Mouse (Mus musculus) midbrain, embryonic 12.5 days (tissue): ENCODE measurements at regions not wholly inside any gene's neighbourhood (a gene's known extent, or its start where the extent isn't known, plus 50 kb on each side); places are given as distances from the start of the nearest gene placed in this dataset.

ENCODE experiments used
- ATAC-seq: fragments of 200-750 bp; cut with Nextera tagmentation; 2 replicates; pipeline ENCODE4 v1.8.0; 2017; ENCODE audit warnings: low read depth, moderate TSS enrichment, moderate library complexity; ENCODE audit not compliant: low FRiP score
- H3K27ac ChIP-seq: fragments of 300-500 bp; sonication (generic); replicated peaks from 2 replicates; pipeline ENCODE4 v1.5.1; 2016; ENCODE audit warnings: mild to moderate bottlenecking
- H3K27me3 ChIP-seq: fragments of 300-500 bp; sonication (generic); 2 replicates; pipeline ENCODE4 v1.6.1; 2016; ENCODE audit warnings: mild to moderate bottlenecking
- H3K36me3 ChIP-seq: fragments of 300-500 bp; sonication (generic); 2 replicates; pipeline ENCODE4 v1.6.1; 2016
- H3K4me1 ChIP-seq: fragments of 300-500 bp; sonication (generic); 2 replicates; pipeline ENCODE4 v1.6.1; 2016
- H3K4me2 ChIP-seq: fragments of 300-500 bp; sonication (generic); replicated peaks from 2 replicates; pipeline ENCODE4 v1.6.1; 2016; ENCODE audit warnings: mild to moderate bottlenecking, moderate library complexity
- H3K4me3 ChIP-seq: fragments of 300-500 bp; sonication (generic); 2 replicates; pipeline ENCODE4 v1.5.1; 2016; ENCODE audit warnings: mild to moderate bottlenecking
- H3K9ac ChIP-seq: fragments of 300-500 bp; sonication (generic); replicated peaks from 2 replicates; pipeline ENCODE4 v1.6.1; 2016; ENCODE audit warnings: mild to moderate bottlenecking, moderate library complexity
- H3K9me3 ChIP-seq: fragments of 300-500 bp; sonication (generic); 2 replicates; pipeline ENCODE4 v1.6.1; 2016; ENCODE audit warnings: mild to moderate bottlenecking
- WGBS: fragments of 180-500 bp; shearing (Covaris S2); methylation state at CpG from one replicate; pipeline ENCODE4 v1.1.7; 2016; 5-methylcytosine and 5-hydroxymethylcytosine counted together

DNA sequence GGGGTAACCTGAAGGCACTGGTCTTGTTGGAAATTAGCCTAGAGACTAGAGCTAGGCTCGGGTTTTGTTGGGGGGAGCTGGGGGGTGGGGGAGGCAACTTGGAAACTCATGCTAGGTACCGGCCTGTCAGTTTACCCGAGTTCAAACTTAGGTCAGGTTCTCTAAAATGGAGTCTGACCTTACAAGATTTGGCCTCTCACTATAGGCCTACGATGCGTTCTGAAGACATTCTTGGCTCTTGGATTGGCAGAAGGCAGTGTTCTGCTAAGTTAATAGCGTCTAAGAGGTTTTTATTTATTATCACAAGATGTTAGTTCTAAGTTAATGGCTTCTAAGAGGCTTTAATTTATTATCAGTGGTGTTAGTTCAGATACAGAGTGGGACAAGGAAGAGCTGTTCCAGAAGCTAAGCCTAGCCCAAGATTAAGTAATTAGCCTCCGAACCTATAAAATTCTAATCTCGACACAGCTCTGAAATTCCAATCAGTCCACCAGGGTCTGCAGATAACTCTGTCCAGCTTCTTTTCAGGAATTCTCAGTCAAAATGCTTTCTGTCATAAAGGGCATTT lies 109.0 kb downstream of the Rpap3 start:
- Histone ChIP-seq H3K27me3 (no peaks in the 10 kb centered on the region), H3K36me3 (no peaks in the 10 kb centered on the region), H3K9me3 (no peaks in the 10 kb centered on the region), H3K4me1 (peaks cover 21% of the 10 kb centered on the region), H3K9ac (no peak overlapping the region), H3K27ac (no peak overlapping the region), H3K4me3 (no peak overlapping the region), H3K4me2 (no peak overlapping the region)
- 80% methylated on average over 8 of the region's 8 CpGs for WGBS
- ATAC-seq = no peak

DNA sequence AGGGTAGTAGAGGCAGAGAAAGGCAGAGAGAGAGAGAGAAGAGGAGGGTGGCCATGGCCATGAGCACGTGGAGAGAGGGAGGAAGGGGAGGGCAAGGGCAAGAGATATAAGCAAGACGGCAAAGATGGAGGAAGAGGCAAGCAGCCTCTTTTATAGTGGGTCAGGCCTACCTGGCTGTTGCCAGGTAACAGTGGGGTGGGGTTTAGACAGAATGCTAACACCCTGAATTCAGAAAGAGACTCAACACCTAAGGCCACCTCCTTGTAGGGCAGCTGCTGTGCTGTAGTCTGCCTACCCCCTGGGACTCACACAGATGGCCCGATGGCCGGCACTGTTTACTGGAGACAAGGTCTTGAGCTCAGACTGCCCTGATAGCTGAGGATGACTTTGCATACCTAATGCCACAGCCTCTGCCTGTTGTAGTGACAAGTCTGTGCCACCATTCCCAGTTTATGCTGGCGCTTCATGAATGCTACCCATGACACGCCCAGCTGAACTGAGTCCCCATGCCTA lies 110.3 kb downstream of the Rpap3 start:
- H3K9ac ChIP-seq = no peak overlapping the region
- H3K36me3 ChIP-seq = no peaks in the 10 kb centered on the region
- 81% methylated on average over 6 of the region's 6 CpGs for WGBS
- 0 out of 2 replicates have a peak, but pooled peaks have one; percentile 44 for ATAC-seq
- no peak overlapping the region for H3K4me2 ChIP-seq
- H3K27ac ChIP-seq = no peak overlapping the region
- H3K27me3 ChIP-seq = no peaks in the 10 kb centered on the region
- H3K4me1 ChIP-seq = peaks cover 21% of the 10 kb centered on the region
- no peak overlapping the region for H3K4me3 ChIP-seq
- H3K9me3 ChIP-seq = no peaks in the 10 kb centered on the region

DNA sequence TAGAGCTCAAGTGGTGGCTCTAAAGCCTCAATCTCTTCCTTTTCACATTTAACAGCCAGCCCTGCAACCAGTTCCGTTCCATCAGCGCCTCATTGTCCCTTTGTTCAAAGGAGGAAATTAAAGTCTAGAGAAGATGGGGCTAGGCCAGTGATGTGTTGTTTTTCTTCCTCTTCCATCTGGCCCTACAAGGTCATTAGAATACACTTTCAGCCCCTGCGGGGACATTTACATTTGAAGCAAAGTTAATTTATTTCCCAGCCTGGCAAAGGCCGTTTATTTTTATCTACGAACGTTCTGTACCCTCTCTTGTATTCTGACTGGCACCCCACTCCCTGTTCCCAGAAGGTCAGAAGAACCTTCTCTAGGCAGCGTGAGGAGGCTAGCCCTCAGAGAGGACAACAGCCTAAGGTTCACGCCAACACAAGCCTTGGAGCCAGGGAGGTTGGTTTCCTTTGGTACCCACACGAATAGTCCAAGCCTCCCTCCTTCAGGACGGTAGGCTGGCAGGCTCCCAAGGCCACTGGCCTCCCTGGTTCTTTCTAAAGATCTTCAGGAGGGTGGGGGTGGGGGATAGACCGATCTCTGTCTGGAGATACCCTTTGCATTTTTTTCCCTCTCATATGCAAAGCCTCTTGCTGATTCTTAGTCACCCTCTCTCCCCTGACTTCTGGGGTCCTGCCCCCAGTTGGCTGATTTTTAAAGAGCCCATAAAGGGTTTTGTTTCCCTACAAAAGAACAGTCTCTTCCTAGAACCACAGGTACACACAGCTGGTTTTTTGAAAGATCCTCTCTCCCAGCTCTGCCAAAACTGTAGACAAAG lies 111.6 kb downstream of the Rpap3 start:
- no peak overlapping the region for H3K4me2 ChIP-seq
- no peak for ATAC-seq
- H3K36me3 ChIP-seq = no peaks in the 10 kb centered on the region
- no peak overlapping the region for H3K9ac ChIP-seq
- H3K27ac ChIP-seq = no peak overlapping the region
- no peaks in the 10 kb centered on the region for H3K9me3 ChIP-seq
- no peak overlapping the region for H3K4me3 ChIP-seq
- peaks cover 21% of the 10 kb centered on the region for H3K4me1 ChIP-seq
- WGBS = 51% methylated on average over 11 of the region's 11 CpGs
- H3K27me3 ChIP-seq = no peaks in the 10 kb centered on the region

DNA sequence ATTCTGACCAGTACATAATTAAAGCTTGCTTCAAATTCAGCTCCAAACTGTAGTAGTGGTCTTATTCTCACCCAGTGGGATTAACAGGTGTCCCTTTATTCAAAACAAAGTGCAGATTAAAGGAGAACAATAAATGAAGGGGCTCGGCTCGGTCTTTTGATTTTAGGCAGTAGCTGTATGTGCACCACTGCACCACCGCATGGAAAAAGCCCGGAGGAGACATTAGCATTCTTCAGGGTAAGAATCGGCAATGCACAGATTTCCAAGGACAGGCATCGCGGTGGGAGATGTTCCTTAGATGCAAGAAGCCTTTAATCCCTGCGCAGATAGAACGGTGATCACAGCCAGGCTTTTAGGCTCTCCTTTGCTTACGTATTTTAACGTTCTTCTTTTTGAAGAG lies 112.8 kb downstream of the Rpap3 start:
- 60% methylated on average over 11 of the region's 11 CpGs for WGBS
- H3K27me3 ChIP-seq = no peaks in the 10 kb centered on the region

DNA sequence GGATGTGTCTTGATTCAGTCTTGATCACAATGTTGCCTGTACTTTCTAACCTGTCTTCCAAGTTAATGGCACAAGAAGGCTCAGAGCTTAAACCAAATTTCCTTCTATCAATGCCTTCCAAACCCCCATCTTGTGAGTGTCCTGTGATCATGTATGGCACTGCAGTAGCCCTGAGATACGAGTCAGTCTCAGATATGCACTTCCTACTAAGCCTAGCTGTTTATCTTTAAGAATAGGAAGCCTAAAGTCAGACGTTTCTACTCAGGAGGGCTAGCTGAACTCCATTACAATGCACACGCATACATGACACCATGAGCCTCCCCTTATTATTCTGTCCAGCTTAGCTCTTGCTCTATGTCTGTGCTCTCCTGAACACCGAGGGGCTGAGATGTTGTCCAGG lies 114.2 kb downstream of the Rpap3 start:
- Histone ChIP-seq H3K4me1 (peaks cover 11% of the 10 kb centered on the region), H3K9me3 (no peaks in the 10 kb centered on the region), H3K9ac (no peak overlapping the region), H3K27me3 (no peaks in the 10 kb centered on the region), H3K4me3 (no peak overlapping the region), H3K27ac (no peak overlapping the region), H3K36me3 (no peaks in the 10 kb centered on the region), H3K4me2 (no peak overlapping the region)
- WGBS = 77% methylated on average over 4 of the region's 4 CpGs
- ATAC-seq = no peak

More for the DNA sequence above, 112.8 kb downstream of the Rpap3 start:
- Histone ChIP-seq H3K4me2 (no peak overlapping the region), H3K4me3 (no peak overlapping the region), H3K9ac (no peak overlapping the region), H3K4me1 (peaks cover 21% of the 10 kb centered on the region), H3K36me3 (no peaks in the 10 kb centered on the region), H3K9me3 (no peaks in the 10 kb centered on the region), H3K27ac (no peak overlapping the region)
- no peak for ATAC-seq

DNA sequence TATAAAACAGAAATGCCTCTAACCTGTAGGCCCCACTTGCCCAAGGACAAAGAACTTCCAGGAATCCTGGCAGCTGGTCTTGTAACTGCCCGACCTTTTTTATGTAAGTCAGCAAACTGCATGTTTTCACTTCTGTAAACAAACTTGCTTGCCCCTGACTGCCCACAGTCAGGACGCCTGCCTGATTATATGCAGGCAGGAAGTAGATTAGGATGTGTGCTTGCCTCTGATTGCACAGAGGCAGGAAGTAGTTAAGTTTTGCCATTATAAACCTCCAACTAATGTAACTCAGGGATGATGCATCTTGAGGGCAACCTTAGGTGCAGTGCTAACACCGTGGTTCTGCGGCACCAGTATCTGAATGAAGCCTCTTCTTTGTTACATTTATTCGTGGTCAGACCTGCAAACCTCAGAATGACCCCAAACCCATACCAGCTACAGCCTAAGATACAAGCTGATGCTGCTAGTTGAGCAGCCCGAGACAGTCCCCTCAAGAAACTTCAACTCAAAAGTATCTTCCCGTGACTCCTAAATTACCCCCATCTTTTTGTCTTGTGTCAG lies 114.8 kb downstream of the Rpap3 start:
- no peak overlapping the region for H3K4me2 ChIP-seq
- no peaks in the 10 kb centered on the region for H3K27me3 ChIP-seq
- H3K4me3 ChIP-seq = no peak overlapping the region
- no peak overlapping the region for H3K9ac ChIP-seq
- no peaks in the 10 kb centered on the region for H3K36me3 ChIP-seq
- H3K9me3 ChIP-seq = no peaks in the 10 kb centered on the region
- peaks cover 5% of the 10 kb centered on the region for H3K4me1 ChIP-seq
- 86% methylated on average over 7 of the region's 7 CpGs for WGBS
- ATAC-seq = no peak
- no peak overlapping the region for H3K27ac ChIP-seq

DNA sequence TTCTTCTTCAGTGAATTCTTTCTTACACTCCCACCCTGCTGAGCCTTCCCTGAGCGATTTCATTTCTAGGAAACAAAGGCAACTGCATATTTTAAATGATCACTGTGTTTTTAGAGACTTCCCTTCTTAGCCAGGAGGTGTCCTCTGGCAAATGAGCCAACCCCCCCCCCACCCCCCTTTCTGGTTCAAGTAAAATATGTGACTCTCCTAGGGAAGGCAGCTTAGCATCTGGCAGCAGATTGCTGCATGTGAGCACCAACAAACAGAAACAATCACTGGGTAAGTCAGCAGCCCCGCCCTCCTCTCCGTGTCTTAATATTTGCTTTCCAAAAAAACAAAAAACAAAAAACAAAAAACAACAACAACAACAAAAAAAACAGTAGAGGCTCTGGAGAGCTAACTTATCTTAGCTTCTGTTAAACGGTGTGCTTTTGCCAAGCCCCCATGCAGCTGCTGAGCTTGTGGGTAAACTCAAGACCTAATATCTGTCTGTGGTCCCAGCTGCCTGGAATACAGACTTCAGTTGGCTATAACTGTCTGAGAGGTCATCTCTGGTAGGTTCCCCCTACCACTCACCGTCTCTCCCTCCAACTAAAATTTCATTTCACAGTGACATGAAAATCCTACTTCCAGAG lies 117.9 kb downstream of the Rpap3 start:
- Histone ChIP-seq H3K4me1 (peaks cover 3% of the 10 kb centered on the region; the same call in 1 of the 2 replicates), H3K27me3 (no peaks in the 10 kb centered on the region), H3K4me2 (no peak overlapping the region), H3K27ac (no peak overlapping the region), H3K36me3 (no peaks in the 10 kb centered on the region), H3K9ac (no peak overlapping the region), H3K4me3 (no peak overlapping the region), H3K9me3 (no peaks in the 10 kb centered on the region)
- 81% methylated on average over 5 of the region's 5 CpGs for WGBS
- ATAC-seq = no peak

DNA sequence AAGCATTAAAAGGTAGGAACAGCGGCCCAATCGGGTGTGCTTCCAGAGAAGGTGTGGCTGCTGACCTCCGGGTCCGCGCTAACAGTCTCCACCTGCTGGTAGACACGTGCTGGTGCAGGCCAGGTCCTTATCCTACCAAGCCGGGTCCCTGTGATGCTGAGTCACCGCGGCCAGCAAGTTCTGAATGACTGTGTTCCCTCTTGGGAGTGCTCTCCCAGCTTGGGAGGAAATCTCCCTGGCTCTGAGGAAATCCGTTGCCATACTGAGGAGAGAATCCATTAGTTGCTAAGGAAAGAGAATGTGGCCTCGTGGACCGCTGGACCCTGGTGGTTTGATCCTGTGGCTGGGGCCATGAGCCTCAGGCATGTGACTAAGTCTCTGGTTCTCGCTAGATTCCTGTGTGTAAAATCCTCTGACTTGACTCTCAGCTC lies 123.9 kb downstream of the Rpap3 start:
- Histone ChIP-seq H3K9ac (no peak overlapping the region), H3K9me3 (no peaks in the 10 kb centered on the region), H3K4me2 (no peak overlapping the region), H3K27ac (no peak overlapping the region), H3K4me1 (peaks cover 4% of the 10 kb centered on the region; the same call in 1 of the 2 replicates), H3K36me3 (no peaks in the 10 kb centered on the region), H3K4me3 (no peak overlapping the region), H3K27me3 (no peaks in the 10 kb centered on the region)
- ATAC-seq = peak; percentile 41; the same call in 1 of the 2 replicates
- 24% methylated on average over 13 of the region's 13 CpGs for WGBS

DNA sequence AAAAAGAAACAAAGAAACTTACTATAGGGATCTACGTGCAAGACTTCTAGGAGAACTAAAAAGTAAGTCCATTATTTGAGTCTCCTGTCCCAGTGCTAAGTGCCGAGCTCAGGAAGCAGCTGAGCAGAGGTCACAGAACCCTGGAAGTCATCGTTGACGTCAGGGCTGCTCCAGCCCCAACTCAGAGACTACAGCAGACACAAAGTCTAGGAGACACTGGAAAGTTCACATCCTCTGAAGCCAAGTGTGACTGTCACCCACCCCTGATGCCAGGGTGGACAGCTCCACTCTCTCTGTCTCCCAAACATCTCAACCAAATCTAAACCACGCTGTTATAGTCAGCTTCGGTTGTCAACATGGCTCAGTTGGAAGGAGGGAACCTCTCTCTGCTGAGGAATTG lies 124.9 kb downstream of the Rpap3 start:
- WGBS = 81% methylated on average over 6 of the region's 6 CpGs
- Histone ChIP-seq H3K4me1 (peaks cover 4% of the 10 kb centered on the region; the same call in 1 of the 2 replicates), H3K36me3 (no peaks in the 10 kb centered on the region), H3K4me3 (no peak overlapping the region), H3K27ac (no peak overlapping the region), H3K9ac (no peak overlapping the region), H3K9me3 (no peaks in the 10 kb centered on the region), H3K27me3 (no peaks in the 10 kb centered on the region), H3K4me2 (no peak overlapping the region)
- ATAC-seq = no peak

DNA sequence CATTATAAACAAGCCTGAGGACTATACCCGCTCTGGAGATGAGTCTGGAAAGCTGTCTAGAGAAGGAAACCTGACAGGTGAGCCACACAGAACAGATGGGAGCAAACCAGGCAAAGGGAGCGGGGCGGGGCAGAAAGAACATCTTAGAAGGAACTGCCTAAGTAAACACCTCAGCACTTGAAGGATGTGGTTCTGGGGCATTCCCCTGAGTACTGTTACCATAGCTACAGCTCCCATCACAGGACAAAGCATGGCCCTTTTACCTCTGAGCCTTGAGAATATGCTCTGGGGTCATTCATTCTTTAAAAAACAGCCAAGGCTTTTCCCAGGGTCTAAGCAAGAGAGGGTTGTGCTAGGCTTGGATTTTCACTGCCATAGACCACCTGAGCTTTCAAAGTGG lies 127.6 kb downstream of the Rpap3 start:
- H3K4me2 ChIP-seq = no peak overlapping the region
- no peaks in the 10 kb centered on the region for H3K36me3 ChIP-seq
- H3K27ac ChIP-seq = no peak overlapping the region
- no peak for ATAC-seq
- WGBS = 88% methylated on average over 3 of the region's 3 CpGs
- H3K9ac ChIP-seq = no peak overlapping the region
- H3K4me1 ChIP-seq = peaks cover 4% of the 10 kb centered on the region; the same call in 1 of the 2 replicates
- H3K9me3 ChIP-seq = no peaks in the 10 kb centered on the region
- no peaks in the 10 kb centered on the region for H3K27me3 ChIP-seq
- H3K4me3 ChIP-seq = no peak overlapping the region

DNA sequence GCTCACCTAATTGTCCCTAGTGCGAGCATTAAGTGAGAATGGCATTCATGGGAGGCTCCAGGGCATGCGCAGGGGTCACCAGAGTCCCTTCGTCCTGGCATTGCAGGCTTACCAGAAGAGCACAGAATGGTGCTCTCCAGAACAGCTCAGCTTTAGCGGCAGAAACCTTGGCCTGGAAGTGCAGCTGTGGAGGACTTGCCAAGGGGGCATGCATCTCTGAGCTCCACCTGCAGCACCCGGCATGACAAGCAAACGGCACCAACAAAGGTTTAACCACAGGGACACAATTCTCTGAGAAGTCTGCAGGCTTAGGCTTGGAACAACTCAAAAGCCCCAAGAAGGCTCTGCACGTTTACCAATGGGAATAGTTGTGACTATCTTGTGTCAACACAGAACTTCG lies 128.4 kb downstream of the Rpap3 start:
- Histone ChIP-seq H3K9me3 (no peaks in the 10 kb centered on the region), H3K4me2 (no peak overlapping the region), H3K27ac (no peak overlapping the region), H3K36me3 (no peaks in the 10 kb centered on the region), H3K9ac (no peak overlapping the region), H3K4me1 (peaks cover 4% of the 10 kb centered on the region; the same call in 1 of the 2 replicates), H3K27me3 (no peaks in the 10 kb centered on the region), H3K4me3 (no peak overlapping the region)
- ATAC-seq = no peak
- WGBS = 83% methylated on average over 8 of the region's 8 CpGs

DNA sequence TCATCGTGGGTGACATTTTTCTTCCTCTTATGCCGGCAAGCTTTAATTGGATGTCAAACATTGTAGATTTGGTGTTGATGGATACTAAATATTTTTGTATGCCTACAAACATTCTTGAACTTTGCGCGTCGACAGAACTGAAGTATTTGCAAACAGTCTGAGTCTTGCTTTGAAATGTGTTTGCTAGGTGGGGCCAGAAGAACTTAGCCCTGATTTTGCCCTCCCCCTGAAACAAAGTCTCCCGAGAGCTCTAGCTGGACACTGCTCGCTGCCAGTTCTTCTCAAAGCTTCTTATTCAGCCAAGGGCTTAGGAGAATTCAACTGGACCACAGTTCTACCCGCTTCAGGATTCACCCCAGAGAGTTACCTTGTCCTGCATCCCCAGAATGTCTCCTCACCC lies 133.0 kb downstream of the Rpap3 start:
- WGBS = 83% methylated on average over 8 of the region's 8 CpGs

More for the DNA sequence above, 133.0 kb downstream of the Rpap3 start:
- Histone ChIP-seq H3K4me3 (no peak overlapping the region), H3K9ac (no peak overlapping the region), H3K4me2 (no peak overlapping the region), H3K27me3 (no peaks in the 10 kb centered on the region), H3K27ac (no peak overlapping the region), H3K36me3 (no peaks in the 10 kb centered on the region), H3K9me3 (no peaks in the 10 kb centered on the region), H3K4me1 (no peaks in the 10 kb centered on the region)
- ATAC-seq = no peak
